Mouse (Mus musculus) T-helper 2 cell (primary cell): ENCODE data around the gene Selenoo.

Experiments
- in situ Hi-C: fragments of 300-600 bp; cut with MboI, MseI; formaldehyde crosslinking; loops from one replicate; pipeline ENCODE4 v1.15.1; 2025; ENCODE audit warnings: high pct_unique_total_duplicates

The Selenoo gene

GRCm38 (mm10) chr15:89075478-89076147 lies 13.3 kb upstream of the Selenoo start:
- in situ Hi-C loops: no loop called here

GRCm38 (mm10) chr15:89076156-89076731 lies 12.6 kb upstream of the Selenoo start:
- in situ Hi-C loops: no loop called here

DNA sequence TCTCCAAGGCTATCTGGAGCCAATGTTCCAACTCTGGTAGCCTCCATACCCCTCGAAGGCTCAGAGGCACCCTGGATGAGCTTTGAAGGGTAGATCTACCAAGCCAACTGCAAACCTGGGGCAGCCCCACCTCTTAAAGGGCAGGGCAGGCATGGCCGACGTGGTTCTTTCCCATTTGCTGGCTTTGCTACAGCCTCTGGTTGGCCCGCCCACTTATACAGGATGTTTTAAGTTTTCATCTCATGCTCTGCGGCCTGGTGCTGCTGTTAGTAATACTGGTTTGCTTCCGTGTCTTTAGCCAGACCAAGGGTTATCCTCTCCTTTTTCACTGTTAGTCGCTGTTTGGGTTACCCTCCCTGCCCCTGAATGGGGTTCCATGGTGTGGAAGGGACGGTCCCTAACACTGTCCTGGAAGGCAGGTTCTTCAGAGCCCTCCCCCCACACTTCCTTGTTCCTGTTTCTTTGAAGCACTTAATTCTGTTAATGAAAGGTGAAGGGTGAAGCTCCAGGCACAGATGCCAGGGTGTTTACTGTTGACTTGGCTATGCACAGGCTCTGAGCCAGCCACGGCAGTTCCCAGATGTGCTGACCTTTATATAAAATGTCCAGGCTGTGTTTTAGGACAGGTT lies 10.6 kb upstream of the Selenoo start:
- in situ Hi-C loops: no loop called here

- in situ Hi-C loops: no loop called here
Observed at GRCm38 (mm10) chr15:89083906-89084305, 5.0 kb upstream of the Selenoo start.

DNA sequence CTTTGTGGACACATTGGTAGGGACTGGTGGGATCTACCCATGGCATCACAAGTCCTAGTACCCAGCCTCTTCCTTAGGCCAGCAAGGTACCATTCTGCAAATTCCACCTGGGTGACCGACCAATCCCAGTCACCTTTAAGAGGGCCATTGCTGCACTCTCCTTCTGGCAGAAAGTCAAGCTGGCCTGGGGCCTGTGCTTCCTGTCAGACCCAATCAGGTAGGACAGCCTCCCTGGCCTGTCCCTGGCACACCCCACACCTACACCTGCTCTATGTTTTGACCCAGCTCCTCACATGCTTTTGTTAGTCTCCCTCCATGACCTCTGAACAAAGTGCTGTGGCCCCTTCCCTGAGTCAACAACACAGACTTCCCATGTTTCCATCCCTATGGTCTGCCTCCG lies 4.1 kb upstream of the Selenoo start:
- in situ Hi-C loops: no loop called here

GRCm38 (mm10) chr15:89089248-89090051 lies 566 bp downstream of the Selenoo start:
- in situ Hi-C loops: no loop called here

- in situ Hi-C loops: no loop called here
Observed at GRCm38 (mm10) chr15:89090662-89091061, 1.8 kb downstream of the Selenoo start.

GRCm38 (mm10) chr15:89092181-89092580 lies 3.3 kb downstream of the Selenoo start:
- in situ Hi-C loops: no loop called here

GRCm38 (mm10) chr15:89097450-89097849 lies 8.6 kb downstream of the Selenoo start:
- in situ Hi-C loops: no loop called here

- in situ Hi-C loops: no loop called here
Observed at GRCm38 (mm10) chr15:89098616-89099015, 9.7 kb downstream of the Selenoo start.

DNA sequence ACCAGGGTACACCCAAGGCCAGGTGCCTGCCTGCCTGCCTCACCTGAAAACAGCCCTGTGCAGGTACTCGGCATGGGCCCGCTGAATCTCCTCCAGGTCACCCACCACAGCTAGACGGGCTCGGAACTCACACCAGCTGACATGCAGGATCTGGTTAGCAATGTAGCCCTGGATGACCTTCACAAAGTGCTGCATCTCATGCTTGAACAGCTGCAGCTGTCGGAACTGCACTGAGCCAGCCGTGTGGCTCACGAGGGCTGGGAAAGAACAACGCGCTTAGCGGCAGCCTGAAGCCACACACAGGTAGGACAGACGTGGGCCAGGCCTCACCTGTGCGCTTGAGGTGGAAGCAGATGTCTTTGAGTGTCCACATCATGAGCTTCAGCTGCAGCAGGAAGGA lies 11.9 kb downstream of the Selenoo start:
- in situ Hi-C loops: no loop called here

DNA sequence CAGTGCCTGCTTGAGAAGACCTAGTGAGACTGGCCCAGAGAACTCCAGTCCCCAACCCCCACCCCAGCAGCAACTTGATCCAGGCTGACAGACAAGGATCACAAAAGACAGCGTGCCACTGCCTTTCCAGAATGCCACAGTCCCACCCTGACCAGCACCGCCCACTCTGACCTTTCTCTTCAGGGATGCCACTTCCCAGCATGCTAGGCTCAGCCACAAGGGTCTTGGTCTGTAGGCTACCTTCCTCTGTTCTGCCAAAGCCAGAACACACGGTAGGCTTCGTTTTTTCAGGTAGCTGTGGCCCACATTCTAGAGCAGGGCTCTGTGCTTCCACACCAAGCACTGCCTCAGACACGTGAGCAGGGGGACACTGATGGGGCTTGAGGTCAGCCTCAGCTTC lies 13.8 kb downstream of the Selenoo start:
- in situ Hi-C loops: no loop called here

DNA sequence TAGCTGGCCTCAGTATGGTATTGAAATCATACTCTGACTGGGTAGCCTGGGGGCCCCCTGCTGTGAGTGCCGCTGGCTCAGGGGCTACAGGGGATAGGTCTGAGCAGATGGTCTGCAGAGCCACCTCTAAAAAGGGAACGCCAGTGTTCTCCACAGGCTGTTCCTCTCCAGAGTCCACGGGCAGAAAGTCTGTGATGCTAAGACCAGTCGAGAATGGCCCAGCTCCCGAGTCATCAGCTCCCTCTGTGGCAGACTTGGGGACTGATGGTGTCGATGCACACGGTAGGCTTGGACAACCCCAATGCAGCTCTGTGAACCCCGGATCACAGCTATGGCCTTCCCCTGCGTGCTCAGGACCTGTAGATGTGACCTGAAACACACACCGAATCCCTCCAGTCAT lies 15.0 kb downstream of the Selenoo start:
- in situ Hi-C loops: no loop called here

DNA sequence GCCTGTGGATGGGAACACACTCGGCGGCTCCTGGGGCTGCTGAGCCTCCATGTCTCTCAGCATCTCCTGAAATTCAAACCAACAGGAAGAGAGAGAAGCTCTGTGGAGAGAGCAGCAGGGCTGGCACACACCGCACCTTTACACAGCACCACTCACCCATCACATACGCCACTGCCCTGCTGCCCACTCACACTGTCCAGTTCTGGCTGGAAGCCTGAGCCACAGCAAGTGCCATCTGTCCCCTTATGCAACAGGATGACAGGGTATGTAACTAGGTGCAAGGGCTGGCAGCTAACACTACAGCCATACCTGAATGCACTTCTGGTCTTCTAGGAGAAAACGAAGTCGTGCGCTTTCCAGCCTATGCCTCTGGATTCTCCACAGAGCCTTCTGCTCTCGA lies 15.5 kb downstream of the Selenoo start:
- in situ Hi-C loops: no loop called here

DNA sequence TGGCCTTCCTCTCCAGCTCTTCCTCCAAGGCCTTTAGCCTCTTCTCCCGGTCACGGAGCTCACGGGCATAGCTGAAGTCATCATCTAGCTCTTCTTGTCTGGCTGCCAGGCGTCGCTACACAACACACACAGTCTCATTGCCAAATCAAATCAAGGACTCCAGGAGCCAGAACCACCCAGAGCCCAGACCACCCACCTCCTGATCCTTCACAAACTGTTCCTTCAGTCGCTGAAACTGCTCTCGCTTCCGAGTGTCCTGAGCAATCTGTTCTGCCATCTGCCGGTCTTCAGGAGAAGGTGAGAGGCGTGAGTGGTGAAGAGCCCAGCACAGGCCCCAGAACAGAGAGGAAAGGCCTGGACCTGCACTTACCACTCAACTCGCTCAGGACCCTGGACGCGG lies 17.2 kb downstream of the Selenoo start:
- in situ Hi-C loops: no loop called here

GRCm38 (mm10) chr15:89106976-89107375 lies 18.1 kb downstream of the Selenoo start:
- in situ Hi-C loops: no loop called here

DNA sequence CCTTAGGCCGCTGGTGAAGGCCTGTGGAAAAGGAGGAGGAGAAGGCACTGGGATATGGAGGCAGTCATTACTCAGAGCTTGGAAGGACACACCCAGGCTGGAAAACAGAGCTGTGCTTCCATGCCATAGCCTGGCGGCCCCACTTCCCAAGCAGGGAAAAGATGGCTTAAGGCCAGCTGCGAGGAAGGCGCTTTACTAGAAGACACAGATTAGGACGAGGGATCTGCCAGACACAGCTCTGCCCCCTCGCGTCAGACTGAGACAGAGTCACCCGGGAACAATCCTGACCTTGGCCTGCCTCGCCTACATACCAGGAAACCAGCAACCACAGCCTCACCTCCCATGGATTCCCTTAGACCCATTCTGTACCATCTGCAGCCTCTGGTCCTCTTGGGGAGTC lies 21.3 kb downstream of the Selenoo start:
- in situ Hi-C loops: no loop called here

DNA sequence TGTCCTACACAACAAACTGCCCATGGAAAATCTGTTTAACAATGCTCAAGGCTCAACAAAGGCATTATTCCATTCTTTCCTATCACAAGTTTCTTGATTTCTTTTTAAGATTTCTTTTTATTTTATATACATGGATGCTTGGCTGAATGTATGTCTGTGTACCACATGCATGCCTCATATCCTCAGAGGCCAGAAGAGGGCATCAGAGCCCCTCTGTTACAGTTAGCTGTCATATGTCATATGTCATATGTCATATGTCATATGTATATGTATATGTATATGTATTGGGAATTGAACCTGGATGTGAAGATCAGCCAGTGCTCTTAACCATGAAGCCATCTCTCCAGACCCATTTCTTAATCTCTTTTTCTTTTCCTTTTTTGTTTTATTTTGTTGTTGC lies 29.1 kb downstream of the Selenoo start:
- in situ Hi-C loops: no loop called here

DNA sequence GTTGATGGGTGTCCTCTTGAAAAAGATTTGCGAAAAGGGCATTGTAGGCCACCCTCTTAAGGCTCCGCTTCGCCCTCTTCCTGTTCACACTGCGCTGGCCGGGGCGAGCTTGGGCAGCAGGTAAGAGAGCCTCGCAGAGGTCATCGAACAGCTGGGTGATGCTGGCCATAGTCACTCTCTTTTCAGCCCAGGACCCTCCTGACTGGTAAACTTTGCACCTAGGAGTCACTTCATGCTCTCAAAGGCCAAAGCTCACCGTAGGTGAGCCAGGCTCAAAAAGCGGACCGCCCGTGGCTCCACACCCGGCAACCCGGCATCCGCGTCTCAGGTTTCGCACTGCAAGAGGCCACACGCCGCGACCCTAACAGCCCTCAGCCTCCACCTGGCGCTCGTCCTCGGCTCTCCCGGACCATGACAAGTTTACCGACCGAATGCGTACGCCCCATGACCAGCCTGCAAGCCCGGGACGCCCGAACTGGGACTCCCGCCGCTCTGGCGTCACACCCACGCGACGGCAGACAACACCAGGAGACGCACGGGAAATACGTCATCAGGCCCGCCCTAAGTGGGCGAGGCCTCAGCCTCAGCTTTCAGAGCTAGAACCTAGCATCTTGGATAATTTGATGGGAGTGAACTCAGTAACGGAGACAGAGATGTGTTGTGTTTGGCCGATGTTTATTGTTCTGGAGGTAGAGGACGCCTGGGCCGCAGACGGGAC lies 33.9 kb downstream of the Selenoo start, which contains the start of gene Tubgcp6:
TSS of gene Tubgcp6 (minus strand) at position 464 of the 718 bp plus-strand sequence.
- in situ Hi-C loops: no loop called here

GRCm38 (mm10) chr15:89123595-89123994 lies 34.7 kb downstream of the Selenoo start:
- in situ Hi-C loops: no loop called here

- in situ Hi-C loops: no loop called here
Observed at GRCm38 (mm10) chr15:89124312-89124711, 35.4 kb downstream of the Selenoo start.

- in situ Hi-C loops: no loop called here
Observed at GRCm38 (mm10) chr15:89125351-89125750, 36.5 kb downstream of the Selenoo start.
